Mouse (Mus musculus) gonadal fat pad, adult 2 months (tissue): ENCODE measurements around the gene Ank2. TPM values are rescaled to one million over a fixed set of nuclear protein-coding genes. Genes with fewer than 3 reads are reported as not detected.

ENCODE experiments used
- DNase-seq: peaks from one replicate; pipeline ENCODE4 v3.0.0-alpha.2; 2012; ENCODE audit warnings: low read depth
- polyA plus RNA-seq: library from polyadenylated mRNA; depleted of rRNA; stranded (reverse); fragments of >200 nt; gene quantifications from 2 replicates; pipeline ENCODE4 v1.2.3, GENCODE M21; 2012

Gene Ank2
- polyA plus RNA-seq, 1 experiment, result 18.7 TPM

DNA sequence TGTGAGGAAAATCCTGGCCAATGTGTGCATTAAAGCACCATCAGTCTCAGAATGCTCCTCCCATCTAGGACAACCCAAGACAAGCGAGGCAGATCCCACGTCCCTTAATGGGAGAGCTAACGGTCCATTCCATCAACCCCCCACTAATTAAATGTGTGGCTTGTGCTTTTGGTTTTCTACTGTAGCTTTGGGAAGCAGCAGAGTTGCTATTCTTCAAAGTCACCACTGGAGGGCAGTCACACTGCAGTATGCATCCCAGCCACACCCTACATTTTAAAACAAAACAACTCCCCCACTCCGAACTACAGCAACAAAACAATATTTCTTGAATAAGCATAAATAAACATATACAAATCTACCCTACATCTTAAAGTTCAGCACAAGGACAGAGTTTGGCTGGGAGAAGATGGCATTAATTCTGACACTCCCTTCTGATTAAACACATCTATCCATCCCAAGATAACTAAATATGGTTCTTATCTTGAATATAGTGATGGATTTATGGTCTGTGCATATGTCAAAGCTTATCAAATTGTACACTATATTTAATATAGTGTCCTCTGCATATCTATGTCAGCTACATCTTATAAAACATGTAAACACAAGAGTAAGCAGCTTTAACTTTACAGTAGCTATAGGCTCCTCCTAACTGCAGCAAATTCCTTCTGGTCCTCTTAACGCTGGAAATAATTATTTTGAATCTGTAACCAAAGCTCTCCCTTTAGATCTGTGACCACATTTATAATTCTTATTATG lies 315.0 kb downstream of the Ank2 start:
- DNase-seq, result no peak

- no peak for DNase-seq
These were observed 326.5 kb downstream of the Ank2 start for GRCm38 (mm10) chr3:127172697-127173096.

- no peak for DNase-seq
These were observed 328.9 kb downstream of the Ank2 start for GRCm38 (mm10) chr3:127170246-127170645.

DNA sequence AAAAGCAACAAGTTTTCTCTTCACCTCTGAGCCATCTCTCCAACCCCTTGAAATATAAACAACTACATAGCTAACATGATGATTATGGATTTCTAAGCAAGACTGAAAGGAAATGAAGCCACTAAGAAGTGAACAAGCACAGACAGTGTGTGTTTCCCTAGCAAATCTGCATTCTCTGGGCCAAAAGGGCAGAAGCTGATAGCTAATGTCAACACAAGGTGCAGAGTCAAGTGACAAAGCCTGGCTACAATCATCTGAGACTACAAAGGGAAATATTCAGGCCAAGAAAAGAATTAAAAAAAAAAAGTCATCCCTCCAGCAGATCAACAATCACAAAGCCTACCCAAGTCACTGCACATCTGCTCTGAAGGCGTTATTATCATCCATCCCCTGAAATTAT lies 330.0 kb downstream of the Ank2 start:
- DNase-seq, result no peak

GRCm38 (mm10) chr3:127163749-127164148 lies 335.4 kb downstream of the Ank2 start:
- DNase-seq, result no peak

DNA sequence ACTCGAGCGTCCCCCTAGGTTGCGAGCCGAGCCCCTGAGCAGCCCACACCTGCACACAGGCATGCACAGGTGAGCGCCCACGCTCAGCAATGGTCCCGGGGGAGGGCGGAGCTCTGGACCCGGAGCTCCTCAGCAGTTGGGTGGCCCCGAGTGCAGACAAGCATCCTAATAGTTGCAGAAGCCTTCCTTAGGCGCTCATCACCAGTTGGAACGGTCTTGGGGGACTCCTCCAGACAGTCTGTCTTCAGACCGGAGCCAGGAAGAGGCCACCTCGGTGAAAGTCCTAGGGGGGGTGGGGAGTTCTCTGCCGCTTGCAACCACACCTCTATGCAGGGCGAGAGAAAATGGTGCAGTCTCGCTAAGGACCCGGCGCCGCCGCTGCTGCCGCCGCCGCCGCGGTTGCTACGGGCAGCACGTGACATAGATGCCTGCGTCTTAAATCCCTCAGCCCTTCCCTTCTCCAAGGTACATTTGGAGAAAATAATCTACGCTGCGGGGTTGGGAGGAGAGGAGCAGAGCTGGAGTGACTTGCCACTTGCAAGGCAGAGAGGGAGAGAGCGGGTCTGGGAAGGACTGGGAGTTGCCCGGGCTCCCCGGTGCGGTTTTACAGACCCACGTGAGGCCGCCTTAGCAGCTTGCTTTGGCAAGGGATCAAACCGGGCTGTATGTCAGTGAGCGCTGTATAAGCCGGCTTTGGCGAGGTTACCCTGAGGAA lies 337.0 kb downstream of the Ank2 start:
- DNase-seq, result no peak

DNA sequence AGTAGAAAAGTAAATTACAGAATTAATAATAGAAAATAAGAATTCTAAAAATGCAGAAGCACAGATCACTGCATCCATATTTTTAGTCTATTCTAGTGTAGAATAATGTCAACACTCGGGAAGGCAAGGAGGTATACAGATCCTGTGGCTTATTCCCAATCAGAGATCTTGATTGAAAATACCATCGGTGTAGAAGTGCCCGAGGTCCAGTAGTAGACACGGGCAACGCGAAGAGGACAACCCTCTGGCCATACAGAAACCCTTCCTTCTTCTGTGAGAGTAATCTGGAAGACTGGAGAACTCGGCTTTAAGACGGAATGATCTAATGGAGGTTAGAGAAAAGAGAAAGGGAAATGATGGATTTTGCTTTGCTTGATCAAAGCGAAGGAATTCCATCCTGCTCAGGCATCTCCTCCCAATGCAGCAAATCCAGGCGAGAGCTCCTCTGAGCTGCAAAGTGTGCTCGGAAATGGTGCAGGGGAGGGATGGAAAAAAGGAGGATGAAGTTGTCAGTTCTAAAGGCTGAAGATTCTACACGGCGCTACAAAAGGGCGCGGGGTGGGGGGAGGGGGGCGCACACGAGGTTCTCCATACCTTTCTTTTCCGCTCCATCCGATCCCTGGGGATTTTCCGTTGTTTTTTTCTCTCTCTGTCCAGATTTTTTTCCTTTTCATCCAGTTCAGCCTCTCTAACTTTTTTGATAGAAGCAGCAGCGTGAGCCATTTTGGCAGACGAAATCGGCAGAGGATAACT lies 337.9 kb downstream of the Ank2 start:
- DNase-seq, result no peak

- no peak for DNase-seq
These were observed 341.4 kb downstream of the Ank2 start for GRCm38 (mm10) chr3:127157706-127158105.

DNA sequence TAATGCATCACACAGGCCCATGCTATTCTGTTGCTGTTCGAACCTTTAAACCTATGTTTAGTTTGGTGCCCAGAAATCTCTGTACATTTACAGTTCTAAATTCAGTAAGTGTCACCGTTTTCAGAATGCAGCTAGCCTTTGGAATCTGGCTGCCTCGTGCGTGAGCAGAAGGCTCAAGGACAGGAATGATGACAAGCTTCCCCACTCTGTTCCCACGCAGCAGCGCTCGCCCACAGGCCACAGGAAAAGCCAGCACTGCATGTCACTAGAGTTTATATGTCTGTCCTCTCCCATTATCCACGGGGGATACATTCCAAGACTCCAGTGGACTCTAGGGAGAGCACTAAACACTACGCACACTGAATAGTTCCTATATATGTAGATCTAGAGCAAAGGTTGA lies 343.1 kb downstream of the Ank2 start:
- no peak for DNase-seq

GRCm38 (mm10) chr3:127153861-127154260 lies 345.3 kb downstream of the Ank2 start:
- DNase-seq, result no peak

DNA sequence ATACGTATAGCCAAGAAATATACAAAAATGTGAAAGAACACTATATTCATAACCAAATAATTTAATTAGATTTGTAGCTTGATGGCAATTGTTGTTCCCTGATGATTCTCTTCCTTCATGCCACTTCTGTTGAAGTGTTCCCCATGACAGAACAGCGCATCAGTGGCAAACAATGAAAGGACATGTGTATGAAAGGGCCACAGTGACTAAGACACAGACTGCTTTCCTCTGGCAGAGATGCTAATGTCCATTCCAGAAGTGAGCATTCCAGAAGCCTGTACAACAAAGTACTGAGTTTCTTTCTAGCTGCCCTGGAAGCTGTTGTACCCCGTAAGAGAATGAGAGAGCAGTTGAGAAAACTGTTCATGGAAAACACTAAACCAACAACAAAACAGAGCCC lies 345.7 kb downstream of the Ank2 start:
- DNase-seq, result no peak

DNA sequence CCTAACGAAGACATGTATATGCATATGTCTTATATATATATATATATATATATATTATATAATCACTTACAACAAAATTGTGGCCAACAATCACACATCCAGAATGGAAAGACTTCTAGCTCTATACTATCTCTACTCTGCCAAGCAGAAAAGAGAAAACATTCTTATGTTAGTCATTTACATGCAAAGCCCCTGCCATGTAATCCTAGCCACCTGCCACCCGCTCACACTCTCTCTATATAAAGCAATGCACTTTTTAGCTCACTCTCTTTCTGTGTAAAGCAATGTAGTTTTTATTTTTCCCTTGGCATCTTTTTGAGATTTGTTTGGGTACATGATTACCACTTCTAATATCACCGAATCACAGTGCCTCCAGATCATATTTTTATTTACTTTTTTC lies 350.5 kb downstream of the Ank2 start:
- no peak for DNase-seq

GRCm38 (mm10) chr3:127140590-127140989 lies 358.6 kb downstream of the Ank2 start:
- DNase-seq, result no peak

GRCm38 (mm10) chr3:127139638-127140037 lies 359.5 kb downstream of the Ank2 start:
- DNase-seq, result no peak

- no peak for DNase-seq
These were observed 361.6 kb downstream of the Ank2 start for GRCm38 (mm10) chr3:127137508-127137907.

- DNase-seq, result no peak
These were observed 365.1 kb downstream of the Ank2 start for GRCm38 (mm10) chr3:127134062-127134461.

DNA sequence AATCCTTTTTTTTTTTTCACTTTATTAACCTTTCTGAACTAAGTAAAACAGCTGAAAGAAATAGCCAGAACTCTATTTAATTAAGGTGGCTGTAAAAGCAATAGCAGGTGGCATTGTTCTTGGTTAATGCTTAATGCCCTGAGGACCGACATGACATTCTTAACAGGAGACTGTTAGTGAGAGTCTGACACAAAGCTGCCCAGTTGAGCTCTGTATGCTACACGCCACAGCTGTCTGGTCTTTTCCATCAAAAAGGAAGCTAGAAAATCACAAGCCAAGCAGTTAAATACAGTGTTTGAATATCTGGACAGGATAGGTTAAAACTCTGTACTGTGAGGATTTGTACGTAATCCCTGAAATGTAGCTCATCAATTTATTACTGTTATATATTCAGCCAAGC lies 368.1 kb downstream of the Ank2 start:
- DNase-seq, result no peak

DNA sequence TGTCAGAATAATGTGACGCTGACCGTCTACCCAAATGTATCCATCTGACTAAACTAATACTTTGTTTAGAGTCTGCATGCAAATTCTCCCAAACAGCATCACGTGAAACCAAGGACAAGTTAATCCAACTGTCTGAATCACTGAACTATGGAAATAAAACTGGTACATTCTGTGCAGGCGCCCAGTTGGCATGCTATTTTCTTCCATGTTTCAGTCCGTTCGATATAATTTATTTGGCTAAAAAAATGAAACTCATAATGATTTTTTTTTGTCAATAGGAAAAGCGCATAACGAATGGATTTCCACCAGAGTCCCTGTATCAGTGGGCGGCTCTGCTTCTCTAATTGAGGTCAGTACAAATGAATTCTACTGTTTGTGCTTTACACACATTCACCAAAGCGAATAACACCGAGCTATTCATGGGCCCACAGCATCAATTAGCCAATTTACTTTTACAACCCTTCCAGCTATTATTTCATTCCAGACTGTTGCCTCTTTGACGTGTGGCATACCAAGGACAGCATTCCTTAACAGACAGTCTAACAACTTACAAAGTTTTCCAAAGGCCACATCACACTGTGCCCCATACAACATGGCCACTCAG lies 368.9 kb downstream of the Ank2 start:
- DNase-seq, result no peak

- DNase-seq, result no peak
These were observed 369.4 kb downstream of the Ank2 start for GRCm38 (mm10) chr3:127129750-127130149.

DNA sequence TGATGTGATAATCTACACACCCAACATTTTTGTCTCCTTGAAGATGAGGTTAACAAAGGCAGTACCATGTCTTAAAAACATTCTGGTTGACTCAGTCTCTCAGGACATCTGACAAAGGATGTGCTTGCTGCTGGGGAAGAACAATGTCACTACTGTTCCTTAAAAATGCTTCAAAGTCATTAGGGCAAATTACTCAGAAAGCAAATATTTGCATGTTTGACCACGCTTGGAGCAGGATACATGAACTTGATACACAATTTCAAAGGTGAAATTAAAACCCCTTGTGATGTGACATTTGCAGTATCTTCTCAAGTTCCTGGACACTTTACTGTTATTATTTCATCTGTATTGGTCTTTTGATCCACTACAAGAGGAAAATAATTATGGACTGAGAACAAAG lies 371.5 kb downstream of the Ank2 start:
- DNase-seq, result no peak

DNA sequence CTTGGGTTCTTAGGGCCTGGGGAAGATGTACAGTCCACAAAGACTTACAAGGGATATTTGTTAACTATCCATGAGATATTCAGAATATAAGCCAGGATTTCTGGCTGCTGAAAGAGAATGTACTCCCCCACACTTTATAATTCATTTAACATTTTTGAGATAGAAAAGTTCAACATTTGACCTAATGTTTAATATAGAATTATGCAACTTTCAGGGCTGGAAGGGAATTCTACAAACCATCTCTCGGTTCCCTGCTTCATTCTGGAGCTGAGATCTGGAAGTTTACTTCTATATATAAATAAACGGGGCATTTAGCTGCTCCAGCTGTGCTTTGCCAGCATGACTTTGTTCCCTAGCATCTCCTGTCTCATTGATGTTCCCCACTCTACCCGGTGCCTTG lies 372.9 kb downstream of the Ank2 start:
- DNase-seq, result no peak

- DNase-seq, result no peak
These were observed 374.7 kb downstream of the Ank2 start for GRCm38 (mm10) chr3:127124375-127124993.
